Mouse (Mus musculus): ENCODE data around the gene Rnf220. TPM values are rescaled to one million over a fixed set of nuclear protein-coding genes. Genes with fewer than 3 reads are reported as not detected.

The Rnf220 gene
- polyA plus RNA-seq, 1 experiment from 2014 or later = 98.2 TPM

DNA sequence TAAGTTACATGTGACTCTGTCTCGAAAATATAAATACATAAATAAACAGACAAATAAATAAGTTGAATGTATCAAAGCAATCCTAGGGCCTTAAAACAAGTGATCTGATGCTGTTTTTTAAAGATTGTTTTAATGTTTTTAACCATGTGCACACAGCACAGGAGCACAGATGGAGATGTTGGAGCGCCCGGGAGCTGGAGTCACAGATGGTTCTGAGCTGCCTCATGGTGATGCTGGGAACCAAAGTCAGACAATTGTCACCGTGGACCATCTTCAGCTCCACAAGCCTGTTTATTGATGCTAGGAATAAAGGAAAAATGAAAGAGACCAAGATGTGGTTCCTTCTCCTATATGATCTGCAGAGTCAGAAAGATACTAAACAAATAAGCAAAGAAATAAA lies 21.4 kb upstream of the Rnf220 start:
- WGBS = 90% methylated on average over 4 of the region's 4 CpGs
- Histone ChIP-seq H3K36me3 (replicated peaks) (no peaks in the 10 kb centered on the region), H3K9me3 (no peaks in the 10 kb centered on the region), H3K4me3 (no peak overlapping the region), H3K4me1 (no peaks in the 10 kb centered on the region), H3K27ac (no peak overlapping the region), H3K27me3 (ENCODE audit: poor library complexity, severe bottlenecking) (peaks cover 11% of the 10 kb centered on the region; the same call in 1 of the 2 replicates)
- DNase-seq (ENCODE audit: extremely low spot score, low spot score) = no peak

DNA sequence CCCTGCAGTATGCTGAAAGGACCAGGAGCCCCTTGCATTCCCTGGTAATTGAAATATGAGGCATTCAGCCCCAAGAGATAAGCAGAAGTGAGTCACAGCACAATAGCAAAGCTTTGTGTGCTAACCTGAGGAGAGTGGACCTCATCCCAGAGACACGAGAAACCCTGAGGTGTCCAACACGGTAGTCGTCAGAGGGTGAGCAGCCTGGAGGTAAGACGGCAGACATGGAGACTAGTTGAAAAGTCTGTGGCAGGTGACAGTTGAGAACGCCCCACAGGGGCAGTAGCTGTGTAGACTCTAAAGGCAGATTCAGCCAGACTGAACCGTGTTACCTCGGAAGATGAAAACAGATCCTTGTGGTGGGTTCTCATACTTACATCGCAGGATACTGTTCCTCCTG lies 2.2 kb upstream of the Rnf220 start:
- 94% methylated on average over 8 of the region's 8 CpGs for WGBS
- Histone ChIP-seq H3K27ac (no peak overlapping the region), H3K4me3 (no peak overlapping the region), H3K36me3 (replicated peaks) (no peaks in the 10 kb centered on the region), H3K4me1 (peaks cover 31% of the 10 kb centered on the region), H3K27me3 (ENCODE audit: poor library complexity, severe bottlenecking) (peaks cover 80% of the 10 kb centered on the region), H3K9me3 (peaks cover 11% of the 10 kb centered on the region)
- DNase-seq (ENCODE audit: extremely low spot score, low spot score) = no peak

DNA sequence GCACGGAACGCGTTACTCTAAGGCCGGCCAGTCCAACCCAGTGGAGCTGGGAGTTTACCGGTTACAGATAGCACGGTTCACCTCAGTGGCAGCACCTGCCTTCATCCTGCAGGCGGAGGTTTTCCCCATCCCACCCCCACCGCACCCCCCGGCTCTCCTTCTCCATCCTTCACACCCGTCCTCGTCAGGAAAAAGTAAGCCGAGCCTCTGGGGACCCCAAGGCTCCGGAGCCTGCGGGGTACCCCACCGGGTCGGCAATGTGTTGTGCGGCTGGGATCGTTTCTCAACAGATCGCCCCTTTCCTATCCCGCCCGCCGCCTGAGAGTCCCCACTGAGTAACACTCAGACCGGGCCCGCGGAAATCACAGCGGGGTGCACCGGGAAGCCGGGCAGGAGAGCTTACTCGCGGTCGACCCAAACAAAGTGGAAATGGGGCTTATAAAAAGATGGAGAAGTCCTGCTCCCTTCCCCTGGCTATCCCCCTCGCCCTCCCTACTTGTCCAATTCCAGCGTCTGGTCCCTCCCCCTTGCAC lies 917 bp downstream of the Rnf220 start:
- Histone ChIP-seq H3K27ac (peak overlapping the region; percentile 71), H3K36me3 (replicated peaks) (no peaks in the 10 kb centered on the region), H3K4me1 (peaks cover 40% of the 10 kb centered on the region), H3K4me3 (peak overlapping the region; percentile 60), H3K27me3 (ENCODE audit: poor library complexity, severe bottlenecking) (peaks cover 99% of the 10 kb centered on the region), H3K9me3 (no peaks in the 10 kb centered on the region)
- DNase-seq (ENCODE audit: extremely low spot score, low spot score) = peak; percentile 60
- WGBS = under 1% methylated on average over 33 of the region's 33 CpGs

DNA sequence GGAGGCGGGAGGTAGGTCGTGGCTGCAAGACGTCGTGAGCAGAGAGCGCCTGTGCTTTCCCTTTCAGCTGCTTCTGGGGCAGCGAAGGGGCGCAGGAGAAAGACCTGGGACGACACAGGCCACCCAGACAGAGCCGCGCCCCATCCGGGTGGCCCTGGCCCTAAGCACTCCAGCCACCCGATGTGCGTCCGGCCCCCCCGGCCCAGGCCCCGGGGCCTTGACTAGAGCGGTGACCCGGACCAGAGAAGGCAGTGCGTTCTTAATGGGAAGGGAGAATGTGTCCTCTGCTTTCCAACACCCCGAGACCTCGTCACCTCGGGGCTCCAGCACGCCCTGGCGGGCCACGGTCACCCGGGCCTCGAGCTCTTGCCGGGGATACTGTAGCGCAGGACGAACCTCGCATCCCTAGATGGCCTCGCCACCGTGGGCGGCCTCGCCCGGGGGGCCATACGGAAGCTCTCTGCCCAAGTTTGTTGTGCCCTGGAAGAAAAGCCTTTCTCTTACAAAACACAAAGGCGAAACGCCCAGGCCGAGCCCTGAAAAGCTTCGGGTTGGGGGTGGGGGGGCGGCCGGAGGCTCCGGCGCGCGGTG lies 1.8 kb downstream of the Rnf220 start:
- peaks cover 40% of the 10 kb centered on the region for H3K4me1 ChIP-seq
- under 1% methylated on average over 46 of the region's 47 CpGs for WGBS
- peak overlapping the region; percentile 67 for H3K27ac ChIP-seq
- peak; percentile 75 for DNase-seq (ENCODE audit: extremely low spot score, low spot score)
- H3K27me3 ChIP-seq (ENCODE audit: poor library complexity, severe bottlenecking) = peaks cover 99% of the 10 kb centered on the region
- H3K36me3 ChIP-seq (replicated peaks) = no peaks in the 10 kb centered on the region
- H3K9me3 ChIP-seq = no peaks in the 10 kb centered on the region
- peak overlapping the region; percentile 60 for H3K4me3 ChIP-seq

DNA sequence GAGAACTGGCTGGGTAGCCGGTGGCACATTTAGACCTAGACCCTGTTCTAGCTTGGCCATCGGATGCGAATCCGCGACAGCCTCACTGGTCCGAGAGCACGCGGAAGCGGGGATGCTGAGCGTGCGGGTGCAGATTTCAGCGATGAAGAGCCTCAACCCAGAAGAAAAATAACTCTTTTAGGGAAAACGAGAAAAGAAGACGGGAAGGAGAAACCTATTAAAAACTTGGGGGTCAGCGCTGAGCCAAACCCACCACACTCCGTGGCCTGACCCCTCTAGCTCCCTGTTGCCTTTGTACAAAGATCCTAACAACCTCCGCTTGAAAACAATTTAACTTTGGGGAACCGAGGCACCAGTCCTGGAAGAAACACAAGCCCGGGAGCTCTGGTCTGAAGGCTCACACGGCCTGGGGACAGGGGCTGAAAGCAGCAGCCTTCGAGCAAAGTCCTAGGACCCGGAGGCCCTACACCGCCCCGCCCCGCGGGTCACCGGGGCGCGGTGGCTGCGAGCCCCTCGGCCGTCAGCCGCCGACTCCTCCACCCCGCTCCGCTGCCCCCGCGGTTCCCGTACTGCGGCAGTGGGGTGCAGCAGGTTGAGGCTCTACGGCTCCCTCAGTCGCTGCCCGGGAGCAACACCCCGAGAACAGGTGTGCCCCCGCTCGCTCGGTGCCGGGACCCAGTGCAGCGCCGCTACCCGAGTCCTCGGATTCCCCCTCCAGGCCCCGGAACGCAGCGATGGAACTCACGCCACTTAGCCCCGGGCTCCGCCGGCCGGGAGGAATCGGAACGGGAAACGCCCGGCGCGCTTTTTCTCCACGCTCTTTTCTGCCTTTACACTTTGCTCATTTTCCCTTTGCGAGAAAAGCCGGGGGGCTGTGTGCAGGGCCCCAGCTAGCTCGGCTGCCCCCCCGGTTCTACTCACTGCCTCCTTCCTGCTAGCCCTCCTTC lies 2.7 kb downstream of the Rnf220 start:
- H3K27me3 ChIP-seq (ENCODE audit: poor library complexity, severe bottlenecking) = peaks cover 99% of the 10 kb centered on the region
- DNase-seq (ENCODE audit: extremely low spot score, low spot score) = peak; percentile 58
- no peaks in the 10 kb centered on the region for H3K9me3 ChIP-seq
- H3K4me1 ChIP-seq = peaks cover 40% of the 10 kb centered on the region
- peak overlapping the region; percentile 67 for H3K27ac ChIP-seq
- under 1% methylated on average over 71 of the region's 71 CpGs for WGBS
- peak overlapping the region; percentile 60 for H3K4me3 ChIP-seq
- H3K36me3 ChIP-seq (replicated peaks) = no peaks in the 10 kb centered on the region

DNA sequence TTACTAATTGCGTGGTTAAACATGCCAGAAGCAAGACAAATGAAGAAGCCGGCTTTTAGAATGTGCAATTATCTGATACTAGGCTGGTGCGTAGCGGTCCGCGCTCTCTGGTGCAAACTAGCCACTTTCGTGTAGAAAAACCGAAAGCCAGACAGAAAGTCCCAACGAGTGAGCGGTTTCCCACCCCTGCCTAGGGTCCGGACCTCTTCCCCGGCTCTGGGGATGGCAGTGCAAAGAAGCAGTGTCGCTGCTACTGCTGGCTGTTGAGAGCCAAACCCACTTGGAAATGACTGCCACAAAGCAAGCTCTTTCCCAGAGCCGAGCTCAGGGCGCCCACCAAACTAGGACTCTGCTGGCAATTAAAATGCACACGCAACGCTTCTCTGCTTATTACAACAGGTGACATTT lies 3.7 kb downstream of the Rnf220 start:
- Histone ChIP-seq H3K27me3 (ENCODE audit: poor library complexity, severe bottlenecking) (peaks cover 98% of the 10 kb centered on the region), H3K9me3 (no peaks in the 10 kb centered on the region), H3K4me3 (peak overlapping the region; percentile 60; the same call in 1 of the 2 replicates), H3K4me1 (peaks cover 40% of the 10 kb centered on the region), H3K27ac (no peak overlapping the region), H3K36me3 (replicated peaks) (no peaks in the 10 kb centered on the region)
- DNase-seq (ENCODE audit: extremely low spot score, low spot score) = peak; percentile 55
- 4% methylated on average over 17 of the region's 17 CpGs for WGBS

DNA sequence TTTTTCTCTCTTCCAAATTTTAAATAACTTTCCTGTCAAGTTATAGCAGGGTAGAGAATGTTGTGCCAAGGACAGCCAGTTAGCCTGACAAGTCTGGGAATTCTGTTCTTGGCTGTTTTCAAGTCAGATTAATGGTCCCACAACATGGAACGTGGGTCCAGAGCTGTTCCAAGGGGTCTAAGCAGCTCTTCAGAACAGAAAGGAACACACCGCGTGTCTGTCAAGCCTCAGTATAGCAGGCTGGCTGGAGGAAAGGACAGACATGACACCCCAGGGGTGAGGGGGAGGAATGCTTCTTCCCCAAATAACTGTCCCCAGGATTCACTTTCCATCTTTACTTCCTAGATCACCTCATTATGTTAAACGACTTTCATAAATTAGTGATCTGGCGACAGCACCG lies 5.0 kb downstream of the Rnf220 start:
- peaks cover 36% of the 10 kb centered on the region for H3K4me1 ChIP-seq
- H3K27ac ChIP-seq = no peak overlapping the region
- H3K27me3 ChIP-seq (ENCODE audit: poor library complexity, severe bottlenecking) = peaks cover 98% of the 10 kb centered on the region
- H3K9me3 ChIP-seq = no peaks in the 10 kb centered on the region
- no peaks in the 10 kb centered on the region for H3K36me3 ChIP-seq (replicated peaks)
- no peak overlapping the region for H3K4me3 ChIP-seq
- no peak for DNase-seq (ENCODE audit: extremely low spot score, low spot score)
- WGBS = 80% methylated on average over 6 of the region's 6 CpGs

DNA sequence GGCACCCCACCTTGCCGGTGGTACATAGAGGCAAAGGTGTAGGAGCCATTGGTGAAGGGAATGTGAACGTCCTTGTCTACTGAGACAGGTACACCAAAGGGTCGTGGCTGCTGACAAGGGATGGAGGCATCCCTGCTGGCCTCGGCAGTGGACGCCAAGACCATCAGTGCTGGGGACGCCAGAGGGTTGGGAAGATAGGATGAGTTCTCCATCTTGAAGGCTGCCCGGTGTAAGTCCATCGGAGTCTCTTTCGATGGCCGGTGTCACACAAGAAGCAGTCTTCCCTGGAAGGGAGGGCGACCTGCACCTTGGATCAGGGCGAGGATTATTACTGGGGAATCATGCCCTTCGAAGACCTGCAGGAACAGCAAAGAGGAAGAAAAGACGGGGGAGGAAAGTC lies 6.9 kb downstream of the Rnf220 start:
- 88% methylated on average over 14 of the region's 14 CpGs for WGBS
- peaks cover 21% of the 10 kb centered on the region for H3K4me1 ChIP-seq
- H3K4me3 ChIP-seq = no peak overlapping the region
- no peaks in the 10 kb centered on the region for H3K36me3 ChIP-seq (replicated peaks)
- no peaks in the 10 kb centered on the region for H3K9me3 ChIP-seq
- peaks cover 99% of the 10 kb centered on the region for H3K27me3 ChIP-seq (ENCODE audit: poor library complexity, severe bottlenecking)
- H3K27ac ChIP-seq = no peak overlapping the region
- DNase-seq (ENCODE audit: extremely low spot score, low spot score) = no peak

DNA sequence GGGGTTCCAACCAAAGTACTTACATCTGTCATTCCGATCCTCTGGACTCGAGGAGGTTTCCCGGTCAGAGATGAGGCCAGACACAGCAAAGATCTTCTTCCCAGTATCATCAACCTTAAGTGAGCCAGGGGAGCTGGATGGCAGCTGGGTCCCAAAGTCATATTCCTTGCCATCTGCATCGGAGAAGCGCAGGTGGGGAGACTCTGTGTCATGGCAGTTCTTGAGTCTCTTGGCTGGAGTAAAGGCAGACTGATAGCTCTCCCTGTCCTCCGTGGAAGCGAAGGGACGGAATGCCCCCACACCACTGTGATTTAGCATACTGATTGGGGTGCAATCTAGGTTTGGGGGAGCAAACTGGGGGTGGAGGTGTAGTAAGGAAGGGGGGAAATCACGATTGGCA lies 7.3 kb downstream of the Rnf220 start:
- DNase-seq (ENCODE audit: extremely low spot score, low spot score) = no peak
- Histone ChIP-seq H3K27me3 (ENCODE audit: poor library complexity, severe bottlenecking) (peaks cover 99% of the 10 kb centered on the region), H3K4me3 (no peak overlapping the region), H3K4me1 (peaks cover 21% of the 10 kb centered on the region), H3K9me3 (no peaks in the 10 kb centered on the region), H3K36me3 (replicated peaks) (no peaks in the 10 kb centered on the region), H3K27ac (no peak overlapping the region)
- WGBS = 91% methylated on average over 9 of the region's 9 CpGs

DNA sequence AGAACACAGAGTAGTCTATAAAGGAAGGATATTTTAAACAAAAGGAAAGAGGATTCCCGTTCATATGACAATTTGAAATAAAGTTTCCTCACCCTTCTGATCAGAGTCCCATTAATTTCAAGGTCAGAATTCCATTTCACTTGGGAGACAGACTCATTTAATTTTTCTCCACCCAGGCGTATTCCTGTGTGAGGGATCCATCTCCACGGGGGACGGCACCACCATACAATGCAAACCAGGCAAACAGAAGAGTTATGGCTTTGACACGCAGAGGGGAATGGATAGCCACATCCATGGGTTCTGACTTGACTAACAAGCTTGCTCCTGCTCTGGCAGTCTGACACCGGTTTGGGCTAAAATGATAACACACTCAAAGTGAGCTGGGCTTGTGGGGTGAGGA lies 9.4 kb downstream of the Rnf220 start:
- no peak for DNase-seq (ENCODE audit: extremely low spot score, low spot score)
- no peak overlapping the region for H3K27ac ChIP-seq
- H3K27me3 ChIP-seq (ENCODE audit: poor library complexity, severe bottlenecking) = peaks cover 99% of the 10 kb centered on the region
- no peaks in the 10 kb centered on the region for H3K9me3 ChIP-seq
- H3K36me3 ChIP-seq (replicated peaks) = no peaks in the 10 kb centered on the region
- H3K4me1 ChIP-seq = peaks cover 18% of the 10 kb centered on the region
- WGBS = 83% methylated on average over 6 of the region's 6 CpGs
- no peak overlapping the region for H3K4me3 ChIP-seq

DNA sequence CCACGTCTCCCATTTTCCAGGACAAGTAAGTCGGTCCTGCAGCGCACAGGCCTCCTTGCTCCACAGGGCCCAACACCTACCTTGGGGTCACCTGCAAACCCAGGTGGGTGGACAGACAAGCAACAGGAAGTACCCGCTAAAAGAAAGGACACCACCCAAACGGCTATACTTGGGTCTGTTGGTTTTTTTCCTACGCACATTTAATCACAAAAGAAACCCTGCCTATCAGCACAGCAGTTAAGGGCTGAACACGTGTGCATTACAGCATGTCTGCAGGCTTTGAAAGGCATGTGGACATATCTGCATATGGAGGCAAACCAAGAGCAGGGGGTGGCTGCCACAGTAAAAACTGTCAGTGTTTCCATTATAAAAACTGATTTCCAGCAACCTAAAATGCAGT lies 10.7 kb downstream of the Rnf220 start:
- no peak for DNase-seq (ENCODE audit: extremely low spot score, low spot score)
- H3K27me3 ChIP-seq (ENCODE audit: poor library complexity, severe bottlenecking) = peaks cover 99% of the 10 kb centered on the region

DNA sequence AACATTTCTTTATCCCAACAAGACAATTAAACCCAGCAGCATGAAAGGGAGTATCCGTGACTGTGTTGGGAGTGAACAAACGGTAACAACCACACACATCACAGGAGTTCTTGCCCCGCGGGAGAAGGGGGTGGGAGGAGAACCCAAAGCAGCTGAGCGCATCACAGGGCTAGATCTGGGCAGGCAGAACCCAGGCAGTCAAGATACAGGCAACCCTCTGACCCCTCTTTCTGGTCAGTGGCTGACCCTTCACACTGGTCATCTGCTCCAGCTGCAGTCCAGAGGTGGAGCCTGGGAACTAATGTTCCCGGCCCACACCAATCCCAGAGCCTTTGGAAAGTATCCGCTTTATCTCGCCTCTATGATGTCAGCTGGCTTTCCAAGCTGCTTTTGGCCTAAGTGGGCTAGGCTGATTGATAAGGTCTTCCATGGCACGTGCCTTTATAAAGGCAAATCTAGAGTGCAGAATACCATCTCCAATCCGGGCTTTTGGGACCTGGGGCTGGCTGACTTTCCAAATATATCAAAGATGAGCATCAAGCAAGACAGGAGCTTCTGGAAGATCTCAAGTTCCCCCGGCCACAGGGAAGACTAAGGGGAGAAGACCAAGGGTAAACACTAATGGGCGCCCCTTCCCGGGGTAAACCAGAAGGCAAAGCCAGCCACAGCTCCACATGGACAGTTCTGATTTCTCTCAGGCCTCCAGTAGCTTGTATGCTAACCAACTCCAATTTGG lies 11.6 kb downstream of the Rnf220 start:
- peak overlapping the region; percentile 75; the same call in 1 of the 2 replicates for H3K27ac ChIP-seq
- peaks cover 99% of the 10 kb centered on the region for H3K27me3 ChIP-seq (ENCODE audit: poor library complexity, severe bottlenecking)
- 37% methylated on average over 13 of the region's 13 CpGs for WGBS
- no peaks in the 10 kb centered on the region for H3K36me3 ChIP-seq (replicated peaks)
- H3K4me1 ChIP-seq = peaks cover 34% of the 10 kb centered on the region
- H3K9me3 ChIP-seq = no peaks in the 10 kb centered on the region
- H3K4me3 ChIP-seq = peak overlapping the region; percentile 58
- peak; percentile 42 for DNase-seq (ENCODE audit: extremely low spot score, low spot score)

More for the DNA sequence above, 10.7 kb downstream of the Rnf220 start:
- WGBS = 89% methylated on average over 7 of the region's 7 CpGs
- H3K4me1 ChIP-seq = peaks cover 25% of the 10 kb centered on the region
- no peak overlapping the region for H3K4me3 ChIP-seq
- no peaks in the 10 kb centered on the region for H3K36me3 ChIP-seq (replicated peaks)
- no peaks in the 10 kb centered on the region for H3K9me3 ChIP-seq
- no peak overlapping the region for H3K27ac ChIP-seq

All from forebrain, embryonic 10.5 days (tissue).